Mouse (Mus musculus): ENCODE results near the gene Tapbp. TPM values are rescaled to one million over a fixed set of nuclear protein-coding genes. Genes with fewer than 3 reads are reported as not detected.
A peak's percentile ranks its signal among the peaks of the same experiment; 100 is the strongest.
"Not testable (repeated sequence)": the region's sequence is repeated elsewhere in the genome, so short reads cannot be mapped to it uniquely, and the experiment has no call there.

The Tapbp gene
- 101 and 166 TPM in 2 replicates for total RNA-seq (2021)
- long read RNA-seq, transcript Tapbp-204 (3 exons, 614 nt) = minor isoform, 5 of 256 reads
- long read RNA-seq, transcript Tapbp-206 (8 exons, 2,589 nt) = major isoform, 83 of 256 reads
- long read RNA-seq, transcript Tapbp-201 (8 exons, 2,898 nt) = minor isoform, 75 of 256 reads
- long read RNA-seq, partial matches to known transcripts = 77 of 256 reads
- long read RNA-seq, other reads (novel, unspliced or antisense) = 16 of 256 reads

DNA sequence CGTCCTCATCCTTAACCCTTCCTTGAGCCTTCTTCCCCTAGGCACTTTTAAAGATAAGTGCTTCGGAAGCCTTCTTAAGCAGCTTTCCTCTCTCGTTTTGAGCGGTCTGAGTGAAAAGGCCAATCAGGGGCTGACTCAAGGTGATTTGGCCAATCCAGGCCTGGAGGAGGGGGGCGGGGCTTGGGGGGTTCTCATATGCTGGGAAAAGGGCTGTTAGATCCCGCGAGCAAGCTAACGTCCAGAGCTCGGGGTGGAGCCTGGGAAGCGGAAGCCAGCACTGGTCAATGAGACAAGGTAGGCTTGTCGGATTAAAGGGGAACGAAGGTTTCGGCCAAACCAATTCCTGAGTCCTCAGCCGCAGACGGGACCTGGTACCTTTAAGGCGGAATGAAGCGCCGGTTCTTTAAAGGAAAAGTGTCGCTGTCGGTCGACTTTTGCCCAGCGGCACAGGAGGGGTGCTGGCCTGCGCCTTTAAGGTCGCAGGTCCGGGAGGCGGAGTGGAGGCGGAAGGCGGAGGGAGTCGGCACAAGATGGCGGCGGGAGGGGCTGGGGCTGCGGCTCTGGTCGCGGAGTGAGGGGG, at the start of gene Tapbp, which contains the start of gene Zbtb22:
TSS of gene Tapbp (plus strand) at position 229 of the 580 bp plus-strand sequence.
TSS of gene Zbtb22 (plus strand) at position 234 of the 580 bp plus-strand sequence.
- DNase-seq = peak; percentile 94

DNA sequence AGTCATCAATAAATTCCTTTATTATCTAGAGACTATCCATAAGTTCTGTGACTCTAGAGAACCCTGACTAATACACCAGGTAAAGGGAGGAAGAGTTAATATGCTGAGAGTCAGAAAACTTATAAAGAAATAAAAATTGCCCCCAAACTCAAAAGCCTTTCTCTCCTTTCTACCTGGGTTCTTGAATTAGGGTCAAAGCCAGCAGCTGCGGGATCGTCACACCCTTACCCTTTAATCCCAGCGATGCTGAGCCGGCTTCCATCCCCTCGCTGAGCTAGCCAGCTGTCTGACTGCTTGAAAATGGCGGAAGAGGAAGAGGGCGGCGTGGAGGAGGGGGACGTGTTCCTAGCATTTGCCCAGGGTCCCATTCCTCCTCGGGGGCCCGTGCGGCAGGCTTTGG, 42.2 kb upstream of the Tapbp start, which contains the start of gene Gm7029:
TSS of gene Gm7029 (plus strand) at position 301 of the 400 bp plus-strand sequence.
- DNase-seq = not testable (repeated sequence)

DNA sequence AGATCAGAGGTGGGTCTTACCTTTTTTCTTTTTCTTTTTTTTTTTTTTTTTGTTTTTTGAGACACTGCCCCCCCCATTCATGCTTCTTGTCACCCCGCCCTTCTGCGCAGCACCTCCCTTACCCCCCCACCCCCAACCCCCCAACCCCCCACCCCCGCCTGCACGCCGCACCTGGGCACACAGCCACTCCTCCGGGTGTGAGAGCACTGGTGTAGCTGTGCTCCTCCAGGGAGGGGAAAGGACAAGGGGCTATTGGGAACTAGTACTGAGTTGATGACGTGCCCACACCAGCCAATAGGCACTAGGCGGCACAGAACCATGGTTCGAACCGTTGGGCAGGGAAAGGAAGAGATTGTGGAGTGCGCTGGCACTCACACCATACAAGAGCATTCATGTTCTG, 41.3 kb upstream of the Tapbp start:
- peak; percentile 8 for DNase-seq

DNA sequence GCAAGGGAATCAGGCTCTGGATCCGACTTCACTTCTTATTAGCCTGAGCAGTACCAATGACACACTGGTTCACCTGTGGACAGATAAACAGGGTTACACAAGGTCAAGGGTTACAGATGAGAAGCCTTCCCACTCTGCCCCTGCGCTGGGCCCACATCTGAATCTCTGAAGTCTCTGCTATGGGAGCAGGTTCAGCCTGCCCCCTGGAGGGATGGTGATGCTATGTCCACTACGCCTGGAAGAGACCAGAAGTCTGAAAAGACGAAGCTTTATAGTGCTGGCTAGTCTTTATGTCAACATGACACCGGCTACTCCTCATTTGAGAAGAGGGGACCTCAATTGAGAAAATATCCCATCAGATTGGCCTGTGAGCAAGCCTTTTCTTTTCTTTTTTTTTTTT, 39.9 kb upstream of the Tapbp start:
- DNase-seq = peak; percentile 14

- not testable (repeated sequence) for DNase-seq
Observed at GRCm38 (mm10) chr17:33884320-33884719, 31.4 kb upstream of the Tapbp start.

GRCm38 (mm10) chr17:33887802-33888201, 27.9 kb upstream of the Tapbp start:
- not testable (repeated sequence) for DNase-seq

DNA sequence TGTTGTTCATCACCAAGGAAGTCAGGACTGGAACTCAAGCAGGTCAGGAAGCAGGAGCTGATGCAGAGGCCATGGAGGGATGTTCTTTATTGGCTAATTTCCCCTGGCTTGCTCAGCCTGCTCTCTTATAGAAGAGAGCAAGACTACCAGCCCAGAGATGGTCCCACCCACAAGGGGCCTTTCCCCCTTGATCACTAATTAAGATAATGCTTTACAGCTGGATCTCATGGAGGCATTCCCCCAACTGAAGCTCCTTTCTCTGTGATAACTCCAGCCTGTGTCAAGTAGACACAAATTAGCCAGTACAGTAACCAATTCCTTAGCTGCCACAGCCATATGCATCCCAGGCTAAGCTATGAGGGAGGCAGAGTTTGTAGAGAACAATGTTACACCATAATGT, 27.5 kb upstream of the Tapbp start:
- DNase-seq = not testable (repeated sequence)

GRCm38 (mm10) chr17:33889941-33890532, 25.7 kb upstream of the Tapbp start:
- not testable (repeated sequence) for DNase-seq

DNA sequence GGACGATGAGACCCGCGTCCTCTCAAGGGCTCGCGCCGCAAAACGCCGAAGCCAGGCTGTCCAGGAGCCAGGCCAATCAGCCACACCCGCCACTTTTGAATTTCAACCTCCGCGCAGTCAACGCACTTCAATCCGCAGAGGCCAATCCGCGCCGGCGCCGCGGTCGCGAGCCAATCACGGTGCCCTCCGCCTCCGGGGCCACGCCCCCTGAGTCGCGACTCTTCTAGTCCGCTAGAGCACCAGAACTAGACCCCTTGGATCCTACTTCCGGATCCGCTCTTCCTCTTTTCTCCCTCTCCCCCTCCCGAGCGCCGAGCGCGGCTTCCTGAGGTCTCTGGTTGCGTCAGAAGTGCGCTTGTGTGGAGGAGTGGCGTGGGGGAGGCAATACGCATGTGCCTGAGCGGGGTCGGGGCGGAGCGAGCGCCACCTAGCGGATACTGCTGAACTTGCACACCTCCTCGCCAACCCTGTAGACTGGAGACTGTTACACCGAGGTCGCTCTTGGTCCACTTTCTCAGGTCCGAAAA, 25.1 kb upstream of the Tapbp start, which contains the start of gene Kifc1:
TSS of gene Kifc1 (minus strand) at position 129 of the 527 bp plus-strand sequence.
- DNase-seq = peak; percentile 97

DNA sequence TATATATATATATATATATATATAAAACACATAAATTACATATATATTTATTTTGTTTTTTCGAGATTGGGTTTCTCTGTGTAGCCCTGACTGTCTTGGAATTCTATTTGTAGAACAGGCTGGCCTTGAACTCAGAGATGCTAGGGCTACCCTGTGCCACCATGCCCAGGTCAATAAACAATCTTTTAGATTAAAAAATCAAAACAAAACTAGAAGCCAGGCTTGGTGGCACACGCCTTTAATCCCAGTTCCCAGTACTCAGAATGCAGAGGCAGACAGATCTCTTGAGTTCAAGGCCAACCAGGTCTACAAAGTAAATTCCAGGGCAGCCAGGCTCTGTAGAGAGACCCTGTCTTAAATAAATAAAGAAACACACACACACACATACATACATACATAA, 24.3 kb upstream of the Tapbp start:
- no peak for DNase-seq

GRCm38 (mm10) chr17:33891892-33892291, 23.8 kb upstream of the Tapbp start:
- DNase-seq = not testable (repeated sequence)

DNA sequence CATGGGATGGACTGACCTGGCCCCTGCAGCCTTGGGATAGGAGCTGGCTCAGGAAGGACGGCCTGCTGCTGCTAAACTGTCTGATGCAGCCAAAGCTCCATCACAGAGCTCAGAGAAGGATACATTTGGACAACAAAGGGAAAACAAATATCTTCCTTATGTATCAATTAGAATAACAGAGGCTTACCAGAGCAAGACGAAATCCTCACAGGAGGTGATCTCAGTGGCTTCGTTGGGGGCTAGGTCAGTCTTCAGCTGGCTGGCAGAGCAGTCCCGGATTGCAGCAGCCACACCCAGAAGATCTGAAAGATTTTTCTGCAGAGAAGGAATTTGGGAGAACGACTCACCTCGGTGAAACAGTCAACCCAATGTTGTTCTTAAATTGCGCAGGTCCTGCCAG, 23.3 kb upstream of the Tapbp start:
- no peak for DNase-seq

DNA sequence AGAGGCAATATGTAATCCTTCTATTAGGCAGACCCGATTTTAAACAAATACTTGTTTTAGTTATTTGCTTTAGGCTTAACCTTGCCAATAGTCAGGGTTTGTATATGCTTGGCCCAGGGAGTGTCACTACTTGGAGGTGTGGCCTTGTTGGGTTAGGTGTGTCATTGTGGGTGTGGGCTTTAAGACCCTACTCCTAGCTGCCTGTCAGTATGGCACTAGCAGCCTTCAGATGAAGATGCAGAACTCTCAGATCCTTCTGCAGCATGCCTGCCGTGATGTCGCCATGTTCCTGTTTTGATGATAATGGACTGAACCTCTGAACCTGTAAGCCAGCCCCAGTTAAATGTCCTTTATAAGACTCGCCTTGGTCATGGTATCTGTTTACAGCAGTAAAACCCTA, 22.7 kb upstream of the Tapbp start:
- DNase-seq = not testable (repeated sequence)

GRCm38 (mm10) chr17:33897114-33897794, 18.4 kb upstream of the Tapbp start:
- no peak for DNase-seq

DNA sequence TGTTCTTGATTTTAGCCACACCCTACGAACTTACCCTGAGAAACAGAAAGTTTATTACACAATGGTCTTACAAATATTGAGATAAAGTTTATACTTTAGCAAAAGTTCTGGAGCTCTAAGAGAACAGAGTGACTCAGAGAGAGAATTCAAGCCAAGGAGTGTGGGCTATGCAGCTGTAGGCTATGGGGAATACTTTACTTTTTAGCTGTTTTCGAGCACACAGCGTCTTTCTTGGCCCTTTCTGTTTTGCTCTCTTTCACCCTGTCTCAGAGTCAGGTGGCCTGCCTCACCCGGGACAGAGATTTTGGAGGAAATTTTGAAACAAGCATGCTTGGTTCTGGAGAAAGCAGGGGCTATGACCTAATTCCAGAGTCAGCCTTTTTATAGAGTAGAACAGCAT, 17.5 kb upstream of the Tapbp start:
- not testable (repeated sequence) for DNase-seq

- no peak for DNase-seq
Observed at GRCm38 (mm10) chr17:33899642-33900041, 16.1 kb upstream of the Tapbp start.

DNA sequence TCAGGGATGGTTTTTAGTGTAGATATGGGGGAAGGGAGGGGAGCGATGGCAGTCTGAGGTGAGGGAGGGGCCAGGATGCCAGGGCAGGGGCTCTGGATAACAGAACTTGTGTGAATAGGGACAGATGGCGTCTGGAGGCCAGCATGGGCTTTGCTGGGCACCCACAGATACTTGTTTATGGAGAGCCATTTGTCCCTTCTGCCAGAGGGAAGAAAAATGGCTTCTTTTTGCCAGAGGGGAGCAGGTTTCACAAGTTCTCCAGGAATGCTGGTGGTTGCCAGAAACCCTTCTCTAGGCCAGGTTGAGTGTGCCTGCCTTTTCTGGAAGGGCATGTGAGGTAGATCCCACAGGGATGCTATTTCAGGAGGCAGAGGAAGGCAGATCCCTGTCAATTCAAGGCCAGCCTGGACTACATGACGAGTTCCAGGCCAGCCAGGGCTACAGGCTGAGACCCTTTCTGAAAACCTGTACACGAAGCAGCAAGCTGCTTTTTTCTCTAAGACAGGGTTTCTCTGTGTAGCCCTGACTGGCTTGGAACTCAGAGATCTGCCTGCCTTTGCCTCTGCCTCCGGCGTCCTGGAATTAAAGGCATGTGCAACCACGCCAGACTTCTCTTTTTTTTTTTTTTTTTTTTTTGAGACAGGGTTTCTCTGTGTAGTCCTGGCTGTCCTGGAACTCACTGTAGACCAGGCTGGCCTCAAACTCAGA, 15.3 kb upstream of the Tapbp start:
- DNase-seq = no peak

GRCm38 (mm10) chr17:33900989-33901314, 14.7 kb upstream of the Tapbp start:
- no peak for DNase-seq

DNA sequence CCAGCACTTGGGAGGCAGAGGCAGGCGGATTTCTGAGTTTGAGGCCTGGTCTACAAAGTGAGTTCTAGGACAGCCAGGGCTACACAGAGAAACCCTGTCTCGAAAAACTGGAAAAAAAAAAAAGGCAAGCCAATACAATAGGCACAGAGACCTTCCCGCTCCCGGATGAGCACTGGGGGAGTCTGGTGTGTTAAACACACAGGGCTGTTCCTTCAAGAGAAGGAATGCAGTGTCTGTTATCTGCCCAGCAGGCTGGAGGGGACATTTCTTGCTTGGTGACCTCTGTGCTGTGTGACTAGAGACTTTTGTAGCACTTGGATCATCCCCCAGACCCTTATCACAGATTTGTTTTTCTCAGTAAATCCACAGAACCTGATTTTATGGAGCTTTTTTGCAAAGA, 14.0 kb upstream of the Tapbp start:
- no peak for DNase-seq

- no peak for DNase-seq
Observed at GRCm38 (mm10) chr17:33902079-33902478, 13.6 kb upstream of the Tapbp start.

GRCm38 (mm10) chr17:33902491-33902890, 13.2 kb upstream of the Tapbp start:
- DNase-seq = no peak

Data from adrenal gland, postnatal 25 days (tissue).